Comparison of ENCODE assay signal across 8 mouse cellular contexts in genomic region chr1:119456671-119457527, GRCm38 (mm10). TPM values are rescaled to one million over a fixed set of nuclear protein-coding genes. Genes with fewer than 3 reads are reported as not detected.
DNase-seq lines count a peak whose midpoint lies in the region; ATAC-seq and TF ChIP-seq lines count a peak whose summit lies in the region.

No protein-coding gene starts in this region.

- 0 out of 2 replicates have a peak overlapping the region, but pooled peaks have one; percentile 9 for H3K27ac ChIP-seq in limb, embryonic 14.5 days (replicated peaks; ENCODE audit: low read depth, low read length)

- ATAC-seq in frontal cortex, adult (ENCODE audit: low TSS enrichment), result peak; percentile 39
- ATAC-seq in hematopoietic stem cell, adult 5-6 weeks (replicated peaks in 1 of 2; ENCODE audit: insufficient read depth in 1 of 2, low FRiP score in 2 of 2, low TSS enrichment in 1 of 2, low read depth in 1 of 2, poor library complexity in 2 of 2, severe bottlenecking in 2 of 2), result peak; percentile 44 to 74; a peak in 3 of 4 replicates
- ATAC-seq in limb, embryonic 14.5 days (ENCODE audit: low FRiP score, low read depth), result peak; percentile 67
- no peak for ATAC-seq in erythroblast, adult 5-6 weeks (replicated peaks; ENCODE audit: low FRiP score, poor library complexity, severe bottlenecking)

- no peaks in the 10 kb centered on the region for H3K27me3 ChIP-seq in limb, embryonic 14.5 days (ENCODE audit: control insufficient read depth, insufficient read depth, low read length)

- no peak for TF ChIP-seq POLR2A in limb, embryonic 14.5 days (IDR thresholded peaks at IDR 0.05; ENCODE audit: borderline replicate concordance, extremely low read depth, insufficient read depth, insufficient read length)

- peak overlapping the region; percentile 46 for H3K4me2 ChIP-seq in limb, embryonic 14.5 days (replicated peaks; ENCODE audit: low read depth, low read length, severe bottlenecking)

- no peaks in the 10 kb centered on the region for H3K36me3 ChIP-seq in limb, embryonic 14.5 days (ENCODE audit: control insufficient read depth, insufficient read depth, low read length)

- no peak overlapping the region for H3K9ac ChIP-seq in limb, embryonic 14.5 days (ENCODE audit: low read depth, low read length, severe bottlenecking)

- peaks cover 18% of the 10 kb centered on the region for H3K4me1 ChIP-seq in limb, embryonic 14.5 days (ENCODE audit: control insufficient read depth, insufficient read depth, low read length)

- no peak for DNase-seq in frontal cortex, postnatal 14 days (ENCODE audit: low spot score in 2 of 2)
- DNase-seq in A20 (ENCODE audit: low read depth, low spot score), result peak; percentile 64
- peak; percentile 87 for DNase-seq in limb, embryonic 14.5 days (ENCODE audit: low spot score)
- no peak for DNase-seq in left cerebral cortex, adult 8-10 months (ENCODE audit: low spot score in 2 of 2)
- DNase-seq in spleen, adult 12 weeks (ENCODE audit: low spot score), result no peak

- no peaks in the 10 kb centered on the region for H3K9me3 ChIP-seq in limb, embryonic 14.5 days (ENCODE audit: control insufficient read depth, low read length)

- 2% methylated on average over 19 of the region's 19 CpGs for WGBS in limb, embryonic 14.5 days

- peak overlapping the region; percentile 13 for H3K4me3 ChIP-seq in limb, embryonic 14.5 days (replicated peaks; ENCODE audit: low read length)

RNA-seq across cellular contexts. Expression of gene Inhbb, which starts 34.9 kb away (rescaled TPM):
- total RNA-seq in hematopoietic stem cell, adult 5-6 weeks (2017), result not detected in 2 replicates
- 2.8 and 2.9 TPM in 2 replicates for polyA plus RNA-seq in limb, embryonic 14.5 days (2012; rRNA removed)
- 1.5 and 1.6 TPM in 2 replicates for polyA plus RNA-seq in limb, embryonic 14.5 days (2014; fragmentation: Nextera tagmentation; extraction: Ambion mirVana)
- total RNA-seq in erythroblast, adult 5-6 weeks (2015; ENCODE audit: low replicate concordance), result not detected in 2 replicates
- not detected in 2 replicates for total RNA-seq in erythroblast, adult 5-6 weeks (2017; ENCODE audit: low replicate concordance)
- 1 to 10 TPM; 3.6 to 4.2 (median 3.8) TPM for total RNA-seq in left cerebral cortex, adult 8-10 months (2022)

RNA-seq across cellular contexts. Expression of gene Ralb, which starts 47.7 kb away (rescaled TPM):
- total RNA-seq in hematopoietic stem cell, adult 5-6 weeks (2017), result 10.6 and 16.5 TPM in 2 replicates
- 45.3 and 49.4 TPM in 2 replicates for polyA plus RNA-seq in limb, embryonic 14.5 days (2012; rRNA removed)
- 110 TPM in 2 replicates for polyA plus RNA-seq in limb, embryonic 14.5 days (2014; fragmentation: Nextera tagmentation; extraction: Ambion mirVana)
- 3.1 and 6.9 TPM in 2 replicates for total RNA-seq in erythroblast, adult 5-6 weeks (2015; ENCODE audit: low replicate concordance)
- total RNA-seq in erythroblast, adult 5-6 weeks (2017; ENCODE audit: low replicate concordance), result 7.2 and 10.5 TPM in 2 replicates
- 10 to 100 TPM; 21.4 to 24.0 (median 22.6) TPM for total RNA-seq in left cerebral cortex, adult 8-10 months (2022)

Comparison
In these comparisons a context has a peak if more than half of its experiments do, and no peak if none do; other contexts are left out.
1. DNase-seq: peak in A20 (single experiment) and limb, embryonic 14.5 days (single experiment); none in frontal cortex, postnatal 14 days (0 of 2), left cerebral cortex, adult 8-10 months (0 of 2) and spleen, adult 12 weeks (single experiment).